Mouse (Mus musculus) embryo, embryonic 11 days (tissue): ENCODE results near the gene Tmem208.

Source experiments
- DNase-seq: peaks from one replicate; pipeline ENCODE4 v3.0.0-alpha.2; 2015

Gene Tmem208

GRCm38 (mm10) chr8:105299962-105300361, 26.2 kb upstream of the Tmem208 start:
- no peak for DNase-seq

DNA sequence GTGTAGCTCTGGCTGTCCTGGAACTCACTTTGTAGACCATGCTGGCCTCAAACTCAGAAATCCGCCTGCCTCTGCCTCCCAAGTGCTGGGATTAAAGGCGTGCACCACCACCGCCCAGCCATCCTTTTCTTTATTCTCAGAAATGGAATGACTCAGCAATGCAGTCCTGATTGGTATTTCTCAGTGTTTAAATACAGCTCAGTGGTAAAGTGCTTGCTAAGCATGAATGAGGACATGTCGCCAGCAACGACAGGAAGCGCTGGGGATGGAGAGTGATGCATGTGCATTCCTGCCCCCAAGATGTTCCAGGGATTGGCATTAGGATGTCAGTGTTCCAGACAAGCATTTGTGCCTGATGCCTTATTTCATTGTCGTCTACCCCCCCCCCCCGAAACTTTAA, 22.8 kb upstream of the Tmem208 start:
- no peak for DNase-seq

DNA sequence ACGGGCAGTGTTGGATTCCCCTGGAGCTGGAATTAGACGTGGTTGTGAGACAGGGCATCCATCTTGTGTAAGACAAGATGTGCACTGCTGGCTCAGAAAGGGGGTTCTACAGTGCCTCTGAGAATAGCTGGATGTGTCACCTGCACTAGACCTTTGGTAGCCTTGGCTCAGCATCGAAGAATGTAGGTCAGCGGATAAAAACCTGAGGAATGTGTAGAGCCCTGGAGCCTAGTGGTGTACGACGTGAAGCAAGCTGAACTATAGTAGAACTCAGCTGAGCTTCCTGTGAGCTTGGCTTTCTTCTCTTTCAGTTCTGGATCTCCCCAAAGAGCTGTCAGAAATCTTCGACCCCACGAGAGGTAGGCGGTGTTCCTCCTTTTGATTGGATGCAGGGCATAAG, 22.3 kb upstream of the Tmem208 start:
- no peak for DNase-seq

DNA sequence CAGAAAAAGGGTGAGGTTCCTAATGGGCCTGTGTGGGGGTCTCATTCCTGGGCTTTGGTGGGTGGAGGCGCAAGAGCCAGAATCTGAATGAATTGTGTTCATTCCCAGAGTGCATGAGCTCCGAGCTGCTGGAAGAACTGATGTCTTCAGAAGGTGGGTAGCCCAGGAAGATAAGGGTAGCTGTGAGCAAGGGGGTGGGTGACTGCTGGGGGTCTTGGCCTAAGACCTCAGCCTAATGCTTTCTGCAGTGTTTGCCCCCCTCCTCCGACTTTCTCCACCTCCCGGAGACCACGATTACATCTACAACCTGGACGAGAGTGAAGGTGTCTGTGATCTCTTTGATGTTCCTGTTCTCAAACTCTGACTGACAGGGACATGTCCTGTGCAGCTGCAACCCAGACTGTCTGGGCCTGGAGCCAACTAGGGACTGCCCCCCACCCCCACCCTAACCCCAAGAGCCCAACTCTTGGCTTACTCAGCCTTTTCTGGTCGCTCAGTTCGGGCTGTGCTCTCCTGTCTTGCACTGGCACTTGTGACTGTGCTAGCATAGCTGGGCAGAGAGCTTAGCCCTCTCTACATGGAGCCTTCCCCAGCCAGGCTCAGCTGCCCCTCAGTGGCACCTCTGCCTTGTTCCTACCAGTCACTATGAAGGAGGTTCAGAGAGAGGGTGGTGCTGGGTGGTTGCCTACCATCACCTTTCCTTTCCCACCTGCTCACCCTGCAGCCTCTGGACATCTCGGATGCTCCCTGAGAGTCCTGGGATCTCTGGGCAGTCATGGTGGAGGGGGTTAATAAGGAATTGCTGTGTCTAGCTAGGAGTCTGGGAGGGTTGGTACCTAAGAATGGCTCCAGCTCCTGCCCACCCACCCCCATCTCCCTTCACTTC, 21.6 kb upstream of the Tmem208 start:
- DNase-seq, result no peak

DNA sequence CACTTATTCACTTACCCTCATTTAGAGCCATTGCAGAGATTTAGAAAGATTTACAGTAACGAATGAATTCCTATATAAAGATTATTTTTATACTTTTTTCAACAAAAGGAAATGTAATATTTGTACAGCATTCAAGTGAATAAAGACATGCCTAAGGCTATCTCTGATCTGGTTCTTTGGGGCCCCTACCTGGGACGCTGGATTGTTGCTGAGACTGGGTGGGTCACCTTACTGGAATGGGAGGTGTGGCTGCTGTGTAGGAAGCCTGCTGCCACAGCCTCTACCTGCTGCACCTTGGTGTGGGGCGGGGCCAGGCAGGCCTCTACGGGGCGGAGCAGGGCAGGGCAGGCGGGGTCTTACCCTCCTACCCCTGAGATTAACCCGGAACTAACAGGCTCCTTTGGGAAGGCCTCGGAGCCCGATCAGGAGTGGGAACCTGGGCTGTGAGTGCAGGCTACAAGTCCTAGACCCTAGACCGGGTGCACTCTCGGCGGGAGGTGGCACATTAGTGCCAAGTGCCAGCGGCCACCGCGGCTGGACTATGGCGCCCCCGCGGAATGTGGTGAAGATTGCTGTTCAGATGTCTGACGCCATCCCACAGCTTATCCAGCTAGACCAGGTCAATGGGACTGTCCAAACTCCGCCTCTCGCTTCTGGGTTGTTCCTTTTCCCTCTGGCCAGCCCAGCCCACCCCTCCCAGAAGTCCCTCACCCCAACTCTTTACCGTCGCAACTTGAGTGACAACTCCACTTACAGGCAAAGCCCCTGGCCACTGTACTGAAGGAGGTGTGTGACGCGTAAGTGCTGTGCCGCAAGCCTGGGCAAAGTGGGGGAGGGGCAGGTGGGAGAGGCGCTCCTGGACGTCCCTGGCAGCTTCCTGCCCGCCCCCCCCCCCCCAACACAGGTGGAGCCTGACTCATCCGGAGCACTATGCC, 20.7 kb upstream of the Tmem208 start, which contains the start of gene Elmo3:
Elmo3 (plus strand) TSS at position 391 of the 935 bp plus-strand sequence.
- peak; percentile 71 for DNase-seq

GRCm38 (mm10) chr8:105306146-105306691, 19.9 kb upstream of the Tmem208 start:
- no peak for DNase-seq

- no peak for DNase-seq
Measured at GRCm38 (mm10) chr8:105307670-105308069, 18.5 kb upstream of the Tmem208 start.

GRCm38 (mm10) chr8:105308428-105308827, 17.7 kb upstream of the Tmem208 start:
- no peak for DNase-seq

DNA sequence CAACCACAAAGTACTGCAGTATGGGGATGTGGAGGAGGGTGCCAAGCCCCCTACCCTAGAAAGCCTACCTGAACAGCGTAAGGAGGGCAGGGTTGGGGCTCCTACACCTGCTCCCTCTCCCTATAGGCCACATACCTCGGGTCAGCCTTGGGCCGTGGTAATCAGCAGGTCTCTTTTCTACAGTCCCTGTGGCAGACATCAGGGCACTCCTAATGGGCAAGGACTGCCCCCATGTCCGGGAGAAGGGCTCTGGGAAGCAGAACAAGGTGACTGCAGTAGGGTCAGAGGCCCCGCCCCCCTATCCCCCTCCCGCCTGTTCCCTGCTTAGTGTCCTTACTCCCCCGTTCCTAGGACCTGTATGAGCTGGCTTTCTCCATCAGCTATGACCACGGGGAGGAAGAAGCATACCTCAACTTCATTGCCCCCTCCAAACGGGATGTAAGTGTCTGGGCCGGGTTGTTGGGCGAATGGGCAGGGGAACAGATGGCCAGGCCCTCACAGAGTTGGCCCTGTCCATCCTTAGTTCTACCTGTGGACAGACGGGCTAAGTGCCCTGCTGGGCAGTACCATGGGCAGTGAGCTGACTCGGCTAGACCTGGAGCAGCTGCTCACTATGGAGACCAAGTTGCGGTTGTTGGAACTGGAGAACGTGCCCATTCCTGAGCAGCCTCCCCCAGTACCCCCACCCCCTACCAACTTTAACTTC, 16.9 kb upstream of the Tmem208 start:
- no peak for DNase-seq

DNA sequence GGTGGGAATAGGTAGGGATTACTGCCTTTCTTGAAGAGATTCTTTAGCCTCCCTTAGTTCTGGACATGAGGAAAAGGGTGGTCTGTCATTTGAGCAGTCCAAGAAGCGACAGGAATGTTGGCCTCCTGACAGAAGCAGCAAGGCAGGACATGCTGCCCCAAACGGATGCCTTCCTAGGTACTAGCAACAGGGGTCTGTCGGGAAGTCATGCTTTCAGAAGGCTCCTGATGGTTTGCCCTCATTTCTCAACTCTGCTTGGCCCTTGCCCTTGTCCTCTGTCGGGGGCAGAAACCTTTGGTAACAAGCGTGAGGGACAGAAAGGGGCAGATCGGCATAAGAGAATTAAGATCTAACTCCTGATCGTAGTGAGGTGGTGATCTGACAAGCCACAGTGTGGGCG, 16.0 kb upstream of the Tmem208 start:
- DNase-seq, result no peak

- DNase-seq, result no peak
Measured at GRCm38 (mm10) chr8:105311718-105312117, 14.4 kb upstream of the Tmem208 start.

GRCm38 (mm10) chr8:105312891-105313481, 13.2 kb upstream of the Tmem208 start:
- no peak for DNase-seq

- DNase-seq, result peak; percentile 28
Measured at GRCm38 (mm10) chr8:105313622-105314402, 12.3 kb upstream of the Tmem208 start.

GRCm38 (mm10) chr8:105315073-105315769, 10.9 kb upstream of the Tmem208 start:
- no peak for DNase-seq

- DNase-seq, result no peak
Measured at GRCm38 (mm10) chr8:105317941-105318340, 8.2 kb upstream of the Tmem208 start.

DNA sequence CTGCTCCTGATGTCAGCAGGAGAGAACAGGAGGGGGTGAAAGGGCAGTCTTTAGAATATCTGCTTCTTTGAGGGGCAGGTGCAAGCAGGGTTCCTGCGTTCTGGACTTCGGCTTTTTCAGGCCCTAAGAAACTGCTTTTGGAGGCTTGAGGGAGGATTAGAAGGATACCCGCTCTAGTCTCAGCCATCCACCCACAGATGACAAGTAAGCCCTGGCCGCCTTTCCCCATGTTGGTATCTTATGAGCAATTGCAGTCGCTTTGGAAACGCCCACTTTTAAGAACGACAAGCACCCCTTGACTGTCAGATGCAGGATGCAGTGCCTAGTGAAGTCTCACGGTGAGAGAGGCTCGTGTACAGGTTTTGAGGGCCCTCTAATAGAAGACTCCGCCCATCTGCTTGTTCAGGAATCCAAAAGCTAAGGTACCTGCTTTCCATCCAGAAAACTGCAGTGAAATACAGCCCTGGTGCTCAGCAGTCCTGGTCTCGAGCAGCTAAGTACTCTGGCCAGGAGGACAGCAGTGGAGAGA, 7.4 kb upstream of the Tmem208 start:
- DNase-seq, result no peak

- DNase-seq, result no peak
Measured at GRCm38 (mm10) chr8:105323183-105323582, 3.0 kb upstream of the Tmem208 start.

- DNase-seq, result peak; percentile 59
Measured at GRCm38 (mm10) chr8:105325641-105326093, 487 bp upstream of the Tmem208 start.

- no peak for DNase-seq
Measured at GRCm38 (mm10) chr8:105326968-105327367, 814 bp downstream of the Tmem208 start.

DNA sequence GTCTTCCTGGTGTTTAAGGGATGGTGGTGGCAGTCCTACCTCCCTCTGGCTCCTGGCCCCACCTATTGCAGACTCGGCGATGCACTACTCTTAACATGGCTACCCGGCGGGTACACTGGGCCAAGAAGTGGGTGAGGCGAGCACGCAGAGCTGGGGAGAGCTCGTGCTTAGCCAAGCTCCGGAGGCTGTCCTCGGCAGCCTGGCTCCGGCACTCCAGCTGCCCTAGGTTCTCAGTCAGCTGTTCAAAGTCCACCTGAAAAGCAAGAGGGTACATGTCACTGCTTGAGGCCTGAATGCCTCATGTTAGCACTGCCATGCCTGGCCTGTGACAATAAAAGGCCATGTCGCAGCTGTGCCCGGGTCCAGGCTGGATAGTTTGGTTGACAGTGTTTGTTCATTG, 4.2 kb downstream of the Tmem208 start:
- DNase-seq, result no peak
